Mouse (Mus musculus) ES-E14 (cell line): ENCODE data around the gene Abi1.

Source experiments
- MAFK ChIP-seq: IDR thresholded peaks from 2 replicates; pipeline ENCODE4 v1.6.1; 2014; ENCODE audit warnings: mild to moderate bottlenecking, low read depth, low read length, inconsistent platforms; ENCODE audit not compliant: insufficient read depth
- ZNF384 ChIP-seq: IDR thresholded peaks from 2 replicates; pipeline ENCODE4 v1.6.1; 2012; ENCODE audit warnings: low read depth, low read length, inconsistent platforms

- TF ChIP-seq MAFK (no peak), ZNF384 (no peak)
Measured at GRCm38 (mm10) chr2:23026379-23026778, 13.7 kb downstream of the Abi1 start.
